Mouse (Mus musculus): ENCODE results near the gene B4galt5.

Gene B4galt5

DNA sequence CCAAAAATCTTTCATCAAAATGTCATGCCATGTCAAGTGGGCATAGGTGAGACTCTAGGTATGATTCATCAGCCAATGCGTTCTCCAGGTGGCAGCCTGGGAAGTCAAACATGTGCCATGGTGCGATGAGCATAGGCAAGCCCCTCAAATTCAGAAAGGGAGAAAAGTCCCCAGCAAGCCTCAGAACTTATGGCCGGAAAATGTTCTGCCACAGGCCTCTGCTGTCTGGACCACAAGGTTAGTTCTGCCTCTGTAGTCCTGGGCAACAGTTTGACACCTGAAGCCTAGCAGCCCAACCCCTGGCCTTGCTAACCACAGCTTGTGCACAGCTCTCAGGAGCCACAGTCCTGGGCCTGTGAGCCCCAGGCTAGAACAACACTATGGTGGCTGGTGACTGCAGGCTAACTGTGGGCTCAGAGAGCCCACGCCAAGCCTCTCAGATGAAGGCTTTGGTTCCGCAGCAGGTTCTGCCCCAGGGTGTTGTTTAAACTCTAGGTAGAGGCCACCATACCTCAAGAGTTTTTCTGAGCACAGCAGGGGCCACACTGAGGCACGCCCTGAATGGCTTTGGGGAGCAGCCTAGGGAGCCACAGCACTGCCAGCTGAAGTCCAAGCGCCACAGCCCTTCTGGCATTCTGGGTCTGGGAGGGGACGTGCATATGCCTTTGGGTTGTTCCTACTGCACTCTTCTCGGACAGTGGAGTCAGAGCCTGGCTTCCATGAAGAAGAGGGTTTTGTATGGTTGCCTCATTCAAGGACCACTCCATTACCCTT, 14.5 kb upstream of the B4galt5 start:
- CTCF ChIA-PET, result interaction anchor here (0.6 to 1.2 kb wide), 2 partner anchors 12 to 13 kb away, joined by 3 to 7 read pairs; no protein-coding TSS in a partner anchor

- CTCF ChIA-PET, result interaction anchor here (0.7 to 0.8 kb wide), 3 partner anchors 10 to 888 kb away, joined by 4 to 13 read pairs (median 11); no protein-coding TSS in a partner anchor
Observed at GRCm38 (mm10) chr2:167358499-167358898, 9.5 kb upstream of the B4galt5 start.

- CTCF ChIA-PET, result interaction anchor here (1.2 kb wide), 1 partner anchor 9 kb away, joined by 3 read pairs; no protein-coding TSS in a partner anchor
Observed at GRCm38 (mm10) chr2:167356885-167357284, 7.9 kb upstream of the B4galt5 start.

- CTCF ChIA-PET, result interaction anchor here (0.6 to 0.8 kb wide), 2 partner anchors 14 to 98 kb away, joined by 3 to 7 read pairs; no protein-coding TSS in a partner anchor
Observed at GRCm38 (mm10) chr2:167354611-167355165, 5.7 kb upstream of the B4galt5 start.

- CTCF ChIA-PET, result interaction anchor here (0.6 kb wide), 1 partner anchor 97 kb away, joined by 7 read pairs; no protein-coding TSS in a partner anchor
Observed at GRCm38 (mm10) chr2:167354046-167354445, 5.1 kb upstream of the B4galt5 start.

DNA sequence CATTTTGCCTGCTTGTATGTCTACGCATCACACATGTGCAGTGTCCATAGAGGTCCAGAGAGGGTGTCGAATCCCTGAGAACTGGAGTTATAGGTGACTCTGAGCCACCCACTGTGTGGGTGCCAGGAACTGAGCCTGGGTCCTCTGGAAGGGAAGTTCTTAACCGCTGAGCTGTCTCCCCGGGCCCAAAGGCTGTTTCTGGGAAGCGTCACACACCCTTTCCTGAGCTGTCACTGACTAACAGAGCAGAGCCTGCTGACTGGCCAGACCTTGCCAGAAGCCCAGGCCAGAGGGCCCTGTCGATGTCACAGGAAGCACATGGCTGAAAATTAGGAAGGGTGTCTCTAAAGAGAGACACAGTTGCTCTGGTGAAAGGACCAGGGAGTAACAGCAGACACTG, 3.5 kb upstream of the B4galt5 start:
- CTCF ChIA-PET, result no interaction called here

DNA sequence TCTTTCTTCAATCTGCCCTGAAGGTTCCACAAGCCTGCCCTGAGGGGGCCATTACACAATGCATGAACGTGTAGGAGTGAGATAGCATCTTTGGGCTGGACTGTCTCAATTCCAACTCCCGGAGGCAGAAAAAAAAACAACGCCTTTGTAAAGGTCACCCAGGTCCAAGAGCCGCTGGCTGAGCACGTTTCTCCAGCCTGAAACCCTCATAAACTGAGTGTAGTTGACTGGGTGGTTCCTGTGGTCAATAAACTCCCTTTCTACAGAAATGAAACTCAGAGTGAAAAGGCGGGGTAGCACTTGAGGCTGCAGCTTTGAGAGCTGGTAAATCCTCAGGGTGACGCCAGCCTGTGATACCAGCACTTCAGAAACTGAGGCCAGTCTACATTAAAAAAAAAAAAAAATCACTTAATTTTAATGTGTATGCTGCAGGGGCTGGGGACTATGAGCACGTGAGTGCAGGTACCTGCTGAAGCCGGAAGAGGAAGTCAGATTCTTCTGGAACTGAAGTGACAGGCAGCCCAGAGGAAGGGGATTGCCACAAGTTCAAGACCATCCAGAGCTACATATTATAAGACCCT, 2.5 kb upstream of the B4galt5 start:
- CTCF ChIA-PET, result interaction anchor here (0.5 to 0.6 kb wide), 2 partner anchors 12 to 17 kb away, joined by 3 read pairs; no protein-coding TSS in a partner anchor

- CTCF ChIA-PET, result interaction anchor here (1.0 kb wide), 1 partner anchor 14 kb away, joined by 7 read pairs; no protein-coding TSS in a partner anchor
Observed at GRCm38 (mm10) chr2:167350126-167350650, 1.2 kb upstream of the B4galt5 start.

GRCm38 (mm10) chr2:167349283-167349936, 427 bp upstream of the B4galt5 start:
- CTCF ChIA-PET, result no interaction called here

DNA sequence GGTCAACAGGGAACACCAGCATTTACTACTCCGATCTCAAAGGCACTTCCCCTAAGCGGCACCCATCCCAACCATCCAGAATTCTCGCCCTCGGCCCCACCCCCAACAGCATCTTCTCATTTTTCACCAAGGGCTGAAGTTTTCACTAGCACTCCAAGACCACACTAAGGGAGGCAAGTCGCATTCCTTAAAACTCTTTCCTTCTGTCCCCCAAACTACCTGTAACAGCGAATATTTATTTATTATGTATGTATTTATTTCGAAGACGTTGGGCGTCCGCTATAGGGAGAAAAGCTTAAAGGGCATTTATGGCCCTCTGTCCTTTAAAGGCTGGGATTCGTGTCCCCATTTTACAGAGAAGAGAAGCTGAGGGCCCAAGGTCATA, 1.0 kb downstream of the B4galt5 start:
- CTCF ChIA-PET, result interaction anchor here (0.6 to 0.8 kb wide), 2 partner anchors 17 to 332 kb away, joined by 5 to 7 read pairs; no protein-coding TSS in a partner anchor

DNA sequence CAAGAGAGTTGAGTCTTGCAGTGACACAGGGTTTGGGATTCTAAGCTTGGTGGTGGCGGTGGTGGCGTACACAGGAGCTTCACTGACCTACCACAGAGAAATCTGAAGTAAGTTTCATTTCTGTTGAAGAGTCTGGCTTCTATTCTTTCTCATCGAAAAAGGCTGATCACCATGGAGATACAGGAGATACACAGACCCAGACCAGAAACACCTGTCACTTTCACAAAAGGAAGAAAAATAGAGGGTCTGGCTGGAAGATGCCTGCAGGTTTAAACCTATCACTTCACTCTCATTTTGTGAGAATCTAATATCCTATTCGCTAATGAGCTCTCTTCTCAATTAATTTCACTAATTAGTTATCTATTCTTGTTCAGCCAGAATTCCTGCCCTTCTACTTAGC, 1.6 kb downstream of the B4galt5 start:
- CTCF ChIA-PET, result interaction anchor here (0.8 kb wide), 1 partner anchor 17 kb away, joined by 7 read pairs; no protein-coding TSS in a partner anchor

DNA sequence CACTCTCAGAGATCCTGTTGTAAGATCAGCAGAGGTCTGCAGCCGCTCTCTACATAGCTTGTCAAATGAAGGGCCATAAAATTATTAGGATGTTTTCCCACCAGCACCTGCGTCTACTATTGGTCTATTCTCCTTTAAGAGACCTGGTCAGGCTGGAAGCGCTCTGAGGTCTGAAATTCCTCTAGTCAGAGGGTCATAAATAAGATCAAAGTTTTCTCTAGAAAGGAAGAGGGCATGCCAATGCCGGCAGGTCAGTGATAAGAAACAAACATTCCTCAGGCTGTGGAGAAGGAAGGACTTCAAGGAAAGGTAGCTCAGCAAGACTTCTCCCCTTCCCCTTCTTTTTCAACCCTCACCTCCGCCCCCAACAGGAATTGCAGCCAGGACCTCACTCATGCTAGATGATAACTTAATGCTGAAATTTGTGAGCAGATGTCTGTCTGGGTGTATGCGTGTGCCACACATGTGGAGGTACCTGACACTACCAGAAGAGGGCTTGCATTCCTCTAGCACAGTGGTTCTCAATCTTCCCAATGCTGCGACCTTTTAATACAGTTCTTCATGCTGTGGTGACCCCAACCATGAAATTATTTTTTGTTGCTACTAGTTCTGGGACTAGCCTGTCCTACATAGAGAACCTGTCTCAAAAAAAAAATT, 3.3 kb downstream of the B4galt5 start:
- CTCF ChIA-PET, result no interaction called here

- CTCF ChIA-PET, result no interaction called here
Observed at GRCm38 (mm10) chr2:167344871-167345507, 4.0 kb downstream of the B4galt5 start.

DNA sequence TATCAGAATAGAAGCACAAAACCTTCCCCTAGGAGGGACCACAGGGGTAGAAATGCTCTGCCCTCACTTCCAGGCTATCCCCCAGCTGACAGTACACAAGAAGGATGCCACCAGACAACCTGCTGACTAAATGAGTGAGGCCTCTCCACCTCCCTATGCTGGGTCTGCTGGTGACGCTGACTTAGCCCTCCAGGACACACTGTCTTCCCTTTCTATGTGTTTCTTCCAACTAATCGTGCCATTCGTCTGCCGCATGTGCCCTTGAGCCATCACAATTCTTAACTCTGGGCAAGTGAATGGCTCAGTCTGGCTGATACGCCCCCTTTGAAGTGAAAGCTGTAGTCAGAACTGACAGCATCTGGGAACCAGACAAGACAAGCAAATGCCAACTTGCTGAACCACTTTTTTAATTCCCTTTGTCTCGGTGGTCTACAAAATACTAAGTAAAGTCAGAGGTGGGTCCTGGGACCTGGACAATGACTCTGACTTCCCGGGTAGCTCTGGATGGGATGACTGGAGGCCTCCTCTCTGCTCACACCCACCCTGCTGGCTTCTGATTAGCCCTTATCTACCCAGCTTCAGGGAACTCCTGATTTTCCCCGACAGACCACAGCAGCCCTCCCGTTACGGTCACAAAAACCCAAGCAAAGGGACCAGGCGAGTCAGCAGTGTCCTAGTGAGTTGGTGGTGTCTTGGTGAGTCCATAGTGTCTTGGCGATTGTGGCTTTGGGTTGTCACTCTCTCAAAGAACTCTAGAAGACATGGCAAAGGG, 5.4 kb downstream of the B4galt5 start:
- CTCF ChIA-PET, result no interaction called here

DNA sequence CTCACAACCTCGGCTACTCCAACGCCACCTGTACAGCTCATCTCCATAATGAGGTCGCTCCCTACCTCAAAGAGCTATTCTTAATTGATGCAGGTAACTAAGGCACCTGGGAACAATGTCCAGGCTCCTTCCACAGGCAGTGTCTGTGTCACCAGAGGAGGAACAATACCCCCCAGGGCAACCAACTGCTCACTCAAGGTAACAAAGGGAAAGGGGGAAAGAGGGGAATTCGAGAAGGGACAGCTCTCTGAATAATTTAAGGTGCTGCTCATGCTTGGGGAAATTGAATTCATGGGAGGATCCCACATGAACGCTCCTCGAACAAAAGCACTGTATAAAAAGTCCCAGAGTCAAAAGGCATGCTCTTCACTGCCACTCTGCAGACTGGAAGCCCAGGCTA, 6.1 kb downstream of the B4galt5 start:
- CTCF ChIA-PET, result interaction anchor here (0.7 to 0.9 kb wide), 2 partner anchors 27 to 40 kb away, joined by 4 to 5 read pairs; no protein-coding TSS in a partner anchor

GRCm38 (mm10) chr2:167337580-167337979, 11.4 kb downstream of the B4galt5 start:
- CTCF ChIA-PET, result no interaction called here

DNA sequence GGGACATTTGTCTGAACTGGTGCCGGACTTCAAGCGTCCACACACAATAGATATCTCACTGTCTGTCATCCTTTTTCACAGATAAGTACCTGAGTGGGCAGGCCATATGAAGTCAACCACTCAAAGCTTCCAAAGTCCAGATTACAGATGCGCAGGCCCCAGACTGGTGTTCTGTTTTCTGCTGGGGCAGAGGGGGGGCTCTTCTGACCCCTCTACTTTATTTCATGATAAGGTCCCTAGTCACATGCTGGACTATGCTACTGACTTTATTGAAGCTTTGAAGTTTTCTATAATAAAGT, 11.8 kb downstream of the B4galt5 start:
- CTCF ChIA-PET, result no interaction called here

- CTCF ChIA-PET, result no interaction called here
Observed at GRCm38 (mm10) chr2:167336384-167337213, 12.4 kb downstream of the B4galt5 start.

GRCm38 (mm10) chr2:167335066-167335465, 13.9 kb downstream of the B4galt5 start:
- CTCF ChIA-PET, result no interaction called here

Measured in spleen, embryonic (tissue).